Mouse (Mus musculus) embryonic fibroblast, embryonic 13.5 days (primary cell): ENCODE data around the gene Vwa3a.

Source experiments
- CTCF ChIP-seq: IDR thresholded peaks from 2 replicates; pipeline ENCODE4 v1.5.1; 2011; ENCODE audit warnings: mild to moderate bottlenecking, control low read depth, low read length, moderate library complexity, borderline replicate concordance; ENCODE audit not compliant: insufficient read depth
- POLR2A ChIP-seq: IDR thresholded peaks from 2 replicates; pipeline ENCODE4 v1.6.1; 2011; ENCODE audit warnings: low read depth, mild to moderate bottlenecking, control low read depth, low read length, moderate library complexity

DNA sequence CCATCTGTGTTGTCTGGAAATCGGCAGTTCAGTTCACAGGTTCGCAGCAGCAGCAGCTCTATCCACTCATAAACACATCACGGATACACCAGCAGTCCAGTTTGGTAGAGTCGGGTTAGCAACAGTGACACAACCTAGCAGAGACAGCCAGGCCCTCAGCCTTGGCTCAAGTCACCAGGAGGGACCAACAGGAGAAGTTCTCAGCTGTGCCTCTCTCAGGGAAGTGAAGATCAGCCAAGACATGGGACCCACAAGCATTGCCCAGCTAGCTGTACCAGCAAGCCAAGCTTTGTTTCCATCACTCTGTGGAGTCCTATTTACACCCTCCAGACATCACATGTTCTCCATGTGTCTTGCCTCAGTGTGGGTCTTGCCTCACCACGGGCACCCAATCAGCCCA, 7.7 kb downstream of the Vwa3a start:
- no peak for TF ChIP-seq CTCF
- no peak for TF ChIP-seq POLR2A
